Mouse (Mus musculus): ENCODE results near the gene Prps1.

The Prps1 gene

DNA sequence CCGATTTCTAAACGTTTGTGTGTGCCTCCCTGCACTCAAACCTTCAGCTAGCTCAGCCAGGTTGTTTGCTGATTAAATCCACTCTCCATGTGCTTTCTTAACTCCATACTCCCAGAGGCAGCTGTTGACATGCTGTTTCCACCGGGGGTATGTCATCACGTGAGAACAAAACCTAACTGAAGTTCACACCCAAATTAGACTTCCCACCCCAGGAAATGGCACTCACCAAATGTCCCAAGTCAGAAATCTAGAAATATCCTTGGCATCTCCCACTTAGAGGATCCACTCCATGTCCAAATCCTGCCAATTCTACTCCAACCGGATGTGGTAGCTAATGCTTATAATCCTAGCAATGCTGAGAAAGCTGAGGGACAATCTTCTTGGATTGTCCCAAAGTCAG is 43.9 kb downstream of the Prps1 start:
- intact Hi-C loops (cut with DNase I) = no loop called here

GRCm38 (mm10) chrX:140501401-140502301 is 45.2 kb downstream of the Prps1 start:
- intact Hi-C loops (cut with DNase I) = no loop called here

- intact Hi-C loops (cut with DNase I) = no loop called here
These were observed 47.5 kb downstream of the Prps1 start for GRCm38 (mm10) chrX:140503905-140504304.

- intact Hi-C loops (cut with DNase I) = loop anchor here (5.0 kb wide), 1 partner anchor 37 kb away; no protein-coding TSS in a partner anchor
These were observed 49.3 kb downstream of the Prps1 start for GRCm38 (mm10) chrX:140505497-140506238.

GRCm38 (mm10) chrX:140506436-140507180 is 50.2 kb downstream of the Prps1 start:
- intact Hi-C loops (cut with DNase I) = loop anchor here (5.0 kb wide), 1 partner anchor 36 kb away; no protein-coding TSS in a partner anchor

- intact Hi-C loops (cut with DNase I) = loop anchor here (5.0 kb wide), 1 partner anchor 35 kb away; no protein-coding TSS in a partner anchor
These were observed 51.0 kb downstream of the Prps1 start for GRCm38 (mm10) chrX:140507377-140507776.

DNA sequence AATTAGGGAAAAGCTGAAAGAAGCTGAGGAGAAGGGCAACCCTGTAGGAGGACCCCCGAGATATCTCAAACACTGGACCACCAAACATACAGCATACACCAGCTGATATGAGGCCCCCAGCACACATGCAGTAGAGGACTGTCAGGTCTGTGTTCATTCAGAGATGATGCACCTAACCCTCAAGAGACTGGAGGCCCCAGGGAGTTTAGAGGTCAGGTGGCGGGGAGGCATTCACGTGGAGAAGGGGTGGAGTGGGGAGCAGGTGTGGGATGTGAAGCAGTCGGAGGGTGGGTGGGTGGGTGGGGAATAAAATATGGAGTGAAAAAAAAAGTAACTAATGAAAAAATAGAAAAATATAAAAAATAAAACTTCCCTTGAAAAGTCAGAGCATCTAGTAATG is 52.4 kb downstream of the Prps1 start:
- intact Hi-C loops (cut with DNase I) = loop anchor here (5.0 kb wide), 1 partner anchor 34 kb away; no protein-coding TSS in a partner anchor

DNA sequence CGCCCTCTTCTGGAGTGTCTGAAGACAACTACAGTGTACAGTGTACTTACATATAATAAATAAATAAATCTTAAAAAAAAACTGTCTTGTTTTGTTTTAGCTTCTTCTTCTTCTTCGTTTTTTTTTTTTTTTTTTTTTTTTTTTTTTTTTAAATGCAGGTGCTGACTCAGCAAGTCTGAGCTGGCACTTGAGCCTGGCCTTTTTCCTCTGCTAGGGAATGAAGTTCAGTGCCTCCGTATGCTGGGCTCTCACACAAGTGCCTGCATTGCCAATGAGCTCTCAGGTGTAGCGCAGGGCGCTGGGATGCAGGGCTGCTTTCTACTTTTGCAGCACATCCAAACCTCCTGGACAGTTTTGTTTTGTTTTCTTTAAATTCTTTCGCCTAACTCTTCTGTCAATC is 53.4 kb downstream of the Prps1 start:
- intact Hi-C loops (cut with DNase I) = loop anchor here (5.0 kb wide), 1 partner anchor 32 kb away; no protein-coding TSS in a partner anchor

GRCm38 (mm10) chrX:140510696-140511429 is 54.5 kb downstream of the Prps1 start:
- intact Hi-C loops (cut with DNase I) = no loop called here

DNA sequence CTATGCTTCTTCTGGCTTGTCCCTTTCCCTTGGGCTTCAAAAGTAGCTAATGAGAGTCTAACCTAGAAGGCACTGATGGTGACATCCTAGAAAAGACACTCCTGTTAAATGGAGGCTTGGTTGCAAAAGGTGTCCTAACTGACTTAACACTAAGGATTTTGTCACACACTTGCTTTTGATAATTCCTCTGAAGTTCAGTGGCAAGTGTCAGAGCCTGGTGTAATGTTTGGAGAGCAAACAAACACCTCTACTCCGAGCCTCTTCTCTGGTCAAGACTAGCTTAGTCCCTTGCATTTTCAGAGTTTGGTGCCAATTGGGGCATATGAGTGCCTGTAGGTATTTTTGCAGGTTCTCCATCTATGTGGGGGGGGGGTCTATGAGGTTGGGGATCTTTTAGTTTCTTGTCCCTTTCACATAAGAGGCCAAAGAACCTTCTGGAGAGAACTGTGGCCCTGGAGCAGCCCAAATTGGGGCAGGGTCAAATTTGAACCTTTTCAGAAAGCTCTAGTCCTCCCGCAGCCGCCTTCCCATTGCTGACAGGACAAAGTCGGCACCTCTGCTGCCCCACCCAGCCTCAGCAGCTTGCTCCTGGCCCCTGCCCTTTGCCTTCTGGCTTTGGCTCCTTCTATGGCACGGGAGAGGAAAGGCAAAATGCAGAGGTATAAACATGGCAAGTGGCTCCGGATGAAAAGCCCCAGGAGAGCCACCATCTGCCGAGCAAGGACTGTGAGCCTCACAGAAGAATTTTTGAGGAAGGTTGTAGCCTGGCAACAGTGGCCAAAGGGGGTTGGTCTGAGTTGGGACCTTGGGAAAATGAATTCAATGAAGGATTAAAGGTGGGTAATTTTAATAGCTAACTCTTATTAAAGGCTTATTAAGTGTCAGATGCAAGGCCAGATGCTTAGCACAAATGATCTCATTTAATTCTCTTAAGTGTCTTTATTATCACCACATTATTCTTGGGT is 55.6 kb downstream of the Prps1 start:
- intact Hi-C loops (cut with DNase I) = no loop called here

- intact Hi-C loops (cut with DNase I) = no loop called here
These were observed 57.0 kb downstream of the Prps1 start for GRCm38 (mm10) chrX:140513379-140513778.

- intact Hi-C loops (cut with DNase I) = no loop called here
These were observed 61.9 kb downstream of the Prps1 start for GRCm38 (mm10) chrX:140518351-140518750.

- intact Hi-C loops (cut with DNase I) = no loop called here
These were observed 64.0 kb downstream of the Prps1 start for GRCm38 (mm10) chrX:140520146-140521102.

DNA sequence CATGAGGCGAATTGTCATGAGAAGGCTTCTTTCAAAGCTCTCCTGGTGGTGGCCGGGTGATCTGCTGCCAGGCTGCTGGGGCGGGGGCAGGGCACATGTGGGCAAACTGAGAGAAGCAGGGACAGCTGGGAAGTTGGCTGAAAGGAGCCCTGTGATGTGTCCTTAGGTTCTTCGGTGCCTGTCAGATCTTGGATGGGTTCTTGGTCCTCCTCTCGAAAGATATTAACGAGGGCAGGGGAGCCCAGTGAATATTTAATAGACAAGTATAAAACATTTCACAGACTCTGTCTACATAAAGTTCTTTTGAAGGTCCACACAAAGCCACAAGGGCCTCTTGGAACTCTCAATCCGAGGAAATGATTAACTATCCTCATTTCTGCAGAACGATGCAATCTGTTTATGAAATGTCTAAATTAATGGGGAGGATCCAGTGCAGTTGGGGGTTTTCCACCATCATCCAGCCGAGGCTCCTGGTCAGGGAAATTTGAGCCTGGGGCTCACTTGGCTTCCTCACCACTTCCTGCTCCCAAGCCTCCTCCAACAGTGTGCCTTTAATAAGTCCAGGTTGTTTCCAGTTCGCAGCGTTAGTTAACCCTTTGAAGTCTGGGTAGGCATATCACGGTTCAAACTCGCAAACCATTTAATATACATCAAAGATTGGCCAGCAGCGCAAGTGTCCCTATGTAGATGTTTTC is 65.8 kb downstream of the Prps1 start:
- intact Hi-C loops (cut with DNase I) = no loop called here

DNA sequence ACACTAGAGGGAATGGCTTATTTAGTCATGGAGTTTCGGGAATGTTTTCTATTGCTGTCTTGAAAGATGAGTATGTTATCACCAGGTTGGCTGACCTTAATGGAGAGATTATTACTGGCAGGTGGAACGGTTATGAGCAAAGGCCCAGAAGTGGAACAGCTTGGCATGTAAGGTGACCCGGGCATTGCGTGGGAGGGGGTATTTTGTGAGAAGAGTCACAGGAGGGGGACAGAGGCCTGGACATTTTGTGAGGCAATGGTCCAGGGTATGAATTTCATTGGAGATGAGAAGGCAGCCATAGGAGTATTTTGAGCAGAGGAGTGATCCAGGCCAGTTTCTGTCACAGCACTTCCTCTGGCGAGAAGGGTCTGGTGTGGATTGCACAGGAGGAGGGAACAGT is 67.8 kb downstream of the Prps1 start:
- intact Hi-C loops (cut with DNase I) = no loop called here

All from adrenal gland (tissue).